In the genomic region with DNA sequence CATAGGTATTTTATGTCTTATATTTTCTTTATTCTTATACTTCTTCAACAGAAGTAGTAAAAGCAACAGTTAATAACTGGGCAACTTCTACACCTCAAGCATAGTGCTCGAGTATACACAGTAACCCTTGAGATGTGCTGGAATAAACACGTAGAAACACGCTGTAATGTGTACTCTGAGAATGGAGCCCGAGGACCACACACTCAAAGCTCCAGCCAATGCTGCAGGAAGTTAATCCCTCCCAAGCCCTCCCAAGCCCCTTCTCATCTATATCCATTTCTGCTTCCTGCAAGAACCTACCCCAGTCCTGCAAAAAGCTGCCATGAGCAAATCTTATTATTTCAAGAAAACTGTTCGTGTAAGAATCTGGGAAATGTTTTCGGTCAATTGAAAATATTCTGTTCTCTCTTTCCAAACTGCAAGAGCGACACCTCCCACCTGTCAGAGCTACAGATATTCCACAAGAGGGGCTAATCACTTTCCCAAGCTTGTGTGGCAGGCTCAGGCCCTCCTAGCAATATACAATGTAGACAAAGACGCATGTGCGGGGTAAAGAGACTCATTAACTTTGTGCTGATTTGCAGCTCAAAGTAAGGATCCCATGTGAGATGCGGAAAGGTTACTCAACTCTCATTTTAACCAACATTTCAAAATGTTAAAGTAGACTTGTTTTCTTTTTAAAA, we compare ENCODE assay signal across 20 mouse cellular contexts.
DNase-seq lines count a peak whose midpoint lies in the region; ATAC-seq and TF ChIP-seq lines count a peak whose summit lies in the region.
"Had no signal": no experiment of that assay in that cellular context is flagged by ENCODE, and none has a peak within 500 bp of the region (broad histone marks: within the 10 kb centered on the region; RNA-seq: fewer than 3 reads in every experiment).

No protein-coding gene starts in this region.

- peaks cover 17% of the 10 kb centered on the region for H3K4me1 ChIP-seq in midbrain, embryonic 13.5 days (replicated peaks)
- H3K4me1 ChIP-seq in midbrain, embryonic 10.5 days = peaks cover 7% of the 10 kb centered on the region; the same call in 1 of the 2 replicates
- peaks cover 4% of the 10 kb centered on the region; the same call in 1 of the 2 replicates for H3K4me1 ChIP-seq in forebrain, embryonic 11.5 days (replicated peaks; ENCODE audit: control insufficient read depth, insufficient read depth, low read length)
- H3K4me1 ChIP-seq in forebrain, postnatal 0 days (ENCODE audit: insufficient read depth) = no peaks in the 10 kb centered on the region
- H3K4me1 ChIP-seq: heart, embryonic 15.5 days; hindbrain, embryonic 15.5 days had no signal

- 50% methylated on average over 10 of the region's 10 CpGs for WGBS in midbrain, embryonic 13.5 days
- WGBS in midbrain, embryonic 10.5 days = 79% methylated on average over 10 of the region's 10 CpGs
- WGBS in forebrain, embryonic 11.5 days = 33% methylated on average over 10 of the region's 10 CpGs
- WGBS in forebrain, postnatal 0 days = 20% methylated on average over 10 of the region's 10 CpGs

- H3K36me3 ChIP-seq in midbrain, embryonic 13.5 days = no peaks in the 10 kb centered on the region
- H3K36me3 ChIP-seq in midbrain, embryonic 10.5 days = no peaks in the 10 kb centered on the region
- H3K36me3 ChIP-seq in forebrain, embryonic 11.5 days (ENCODE audit: control insufficient read depth, insufficient read depth, low read length) = no peaks in the 10 kb centered on the region
- H3K36me3 ChIP-seq in forebrain, postnatal 0 days (ENCODE audit: insufficient read depth) = no peaks in the 10 kb centered on the region
- H3K36me3 ChIP-seq: heart, embryonic 15.5 days; hindbrain, embryonic 15.5 days had no signal

- H3K4me2 ChIP-seq in midbrain, embryonic 13.5 days (replicated peaks) = no peak overlapping the region
- H3K4me2 ChIP-seq in forebrain, embryonic 11.5 days (ENCODE audit: low read depth, low read length, severe bottlenecking) = 0 out of 2 replicates have a peak overlapping the region, but pooled peaks have one; percentile 25
- no peak overlapping the region for H3K4me2 ChIP-seq in forebrain, postnatal 0 days (ENCODE audit: low read depth)
- H3K4me2 ChIP-seq: heart, embryonic 15.5 days; hindbrain, embryonic 15.5 days; liver, embryonic 11.5 days had no signal

- DNase-seq in embryo, embryonic 10.5 days (ENCODE audit: low spot score) = peak; percentile 13
- no peak for DNase-seq in embryo, embryonic 10 days (ENCODE audit: low spot score)
- no peak for DNase-seq in midbrain, embryonic 10.5 days (ENCODE audit: low spot score)
- peak; percentile 59 for DNase-seq in forebrain, embryonic 11.5 days (ENCODE audit: low spot score)
- peak; percentile 27 for DNase-seq in forebrain, postnatal 0 days
- DNase-seq in thymus, postnatal 0 days (ENCODE audit: low spot score) = no peak
- DNase-seq in layer of hippocampus, adult 18-20 months (ENCODE audit: low spot score in 2 of 2) = no peak
- DNase-seq: adrenal gland, postnatal 36 days; cerebellum, adult 11 months; cerebellum, postnatal 10 days; heart, postnatal 36 days; kidney, adult 2 months; kidney, postnatal 10 days; liver, postnatal 0 days; thymus, postnatal 25 days had no signal

- no peaks in the 10 kb centered on the region for H3K27me3 ChIP-seq in midbrain, embryonic 13.5 days
- H3K27me3 ChIP-seq in midbrain, embryonic 10.5 days (ENCODE audit: low read depth, poor library complexity, severe bottlenecking) = no peaks in the 10 kb centered on the region
- H3K27me3 ChIP-seq in forebrain, embryonic 11.5 days (ENCODE audit: control insufficient read depth, insufficient read depth, low read length) = peaks cover 2% of the 10 kb centered on the region; the same call in 1 of the 2 replicates
- no peaks in the 10 kb centered on the region for H3K27me3 ChIP-seq in forebrain, postnatal 0 days (ENCODE audit: insufficient read depth, low read length)
- H3K27me3 ChIP-seq: heart, embryonic 15.5 days; hindbrain, embryonic 15.5 days had no signal

- no peak overlapping the region for H3K9ac ChIP-seq in midbrain, embryonic 13.5 days (replicated peaks)
- no peak overlapping the region; the same call in 1 of the 2 replicates for H3K9ac ChIP-seq in forebrain, embryonic 11.5 days (ENCODE audit: low read length)
- no peak overlapping the region for H3K9ac ChIP-seq in forebrain, postnatal 0 days
- H3K9ac ChIP-seq: heart, embryonic 15.5 days; hindbrain, embryonic 15.5 days; liver, postnatal 0 days had no signal

- no peaks in the 10 kb centered on the region for H3K9me3 ChIP-seq in midbrain, embryonic 13.5 days
- no peaks in the 10 kb centered on the region for H3K9me3 ChIP-seq in midbrain, embryonic 10.5 days (replicated peaks)
- H3K9me3 ChIP-seq in forebrain, embryonic 11.5 days (ENCODE audit: control insufficient read depth, low read length) = no peaks in the 10 kb centered on the region
- H3K9me3 ChIP-seq in forebrain, postnatal 0 days (ENCODE audit: low read length) = no peaks in the 10 kb centered on the region
- H3K9me3 ChIP-seq: heart, embryonic 15.5 days; hindbrain, embryonic 15.5 days had no signal

- ATAC-seq in midbrain, embryonic 13.5 days = peak; percentile 75
- peak; percentile 89 for ATAC-seq in forebrain, embryonic 11.5 days (replicated peaks; ENCODE audit: low FRiP score)
- peak; percentile 53; the same call in 1 of the 2 replicates for ATAC-seq in forebrain, postnatal 0 days
- ATAC-seq: liver, postnatal 0 days; lung, postnatal 0 days had no signal

- no peak for TF ChIP-seq CTCF in forebrain, postnatal 0 days (IDR thresholded peaks at IDR 0.05; ENCODE audit: low read depth)

- peak overlapping the region; percentile 26; the same call in 1 of the 2 replicates for H3K27ac ChIP-seq in midbrain, embryonic 13.5 days
- H3K27ac ChIP-seq in midbrain, embryonic 10.5 days (replicated peaks) = no peak overlapping the region
- H3K27ac ChIP-seq in forebrain, embryonic 11.5 days (ENCODE audit: low read depth, low read length) = peak overlapping the region; percentile 70
- no peak overlapping the region for H3K27ac ChIP-seq in forebrain, postnatal 0 days (ENCODE audit: low read depth, low read length)
- H3K27ac ChIP-seq: heart, embryonic 15.5 days; hindbrain, embryonic 15.5 days had no signal

- H3K4me3 ChIP-seq in midbrain, embryonic 13.5 days (replicated peaks) = no peak overlapping the region
- H3K4me3 ChIP-seq in midbrain, embryonic 10.5 days = no peak overlapping the region
- no peak overlapping the region for H3K4me3 ChIP-seq in forebrain, embryonic 11.5 days (ENCODE audit: low read depth, low read length)
- no peak overlapping the region for H3K4me3 ChIP-seq in forebrain, postnatal 0 days (ENCODE audit: low read depth, low read length)
- H3K4me3 ChIP-seq: heart, embryonic 15.5 days; hindbrain, embryonic 15.5 days had no signal

Comparison
In these comparisons a context has a peak if more than half of its experiments do, and no peak if none do; other contexts are left out.
1. DNase-seq: peak in embryo, embryonic 10.5 days (single experiment), forebrain, embryonic 11.5 days (single experiment) and forebrain, postnatal 0 days (single experiment); none in embryo, embryonic 10 days (single experiment), midbrain, embryonic 10.5 days (single experiment), thymus, postnatal 0 days (single experiment) and layer of hippocampus, adult 18-20 months (0 of 2).
2. H3K27ac ChIP-seq: peak in midbrain, embryonic 13.5 days (single experiment) and forebrain, embryonic 11.5 days (single experiment); none in midbrain, embryonic 10.5 days (single experiment) and forebrain, postnatal 0 days (single experiment).
3. Peak in every context shown above with its lines, with median percentiles within 50 percentile points of each other: ATAC-seq.